Mouse (Mus musculus): ENCODE data around the gene Unkl.
A peak's percentile ranks its signal among the peaks of the same experiment; 100 is the strongest.
"Not testable (repeated sequence)": the region's sequence is repeated elsewhere in the genome, so short reads cannot be mapped to it uniquely, and the experiment has no call there.

The Unkl gene

GRCm38 (mm10) chr17:25219492-25220295 is 31.5 kb downstream of the Unkl start:
- DNase-seq (ENCODE audit: low spot score in 2 of 2): no peak

GRCm38 (mm10) chr17:25220746-25221145 is 32.5 kb downstream of the Unkl start:
- no peak for DNase-seq (ENCODE audit: low spot score in 2 of 2)

DNA sequence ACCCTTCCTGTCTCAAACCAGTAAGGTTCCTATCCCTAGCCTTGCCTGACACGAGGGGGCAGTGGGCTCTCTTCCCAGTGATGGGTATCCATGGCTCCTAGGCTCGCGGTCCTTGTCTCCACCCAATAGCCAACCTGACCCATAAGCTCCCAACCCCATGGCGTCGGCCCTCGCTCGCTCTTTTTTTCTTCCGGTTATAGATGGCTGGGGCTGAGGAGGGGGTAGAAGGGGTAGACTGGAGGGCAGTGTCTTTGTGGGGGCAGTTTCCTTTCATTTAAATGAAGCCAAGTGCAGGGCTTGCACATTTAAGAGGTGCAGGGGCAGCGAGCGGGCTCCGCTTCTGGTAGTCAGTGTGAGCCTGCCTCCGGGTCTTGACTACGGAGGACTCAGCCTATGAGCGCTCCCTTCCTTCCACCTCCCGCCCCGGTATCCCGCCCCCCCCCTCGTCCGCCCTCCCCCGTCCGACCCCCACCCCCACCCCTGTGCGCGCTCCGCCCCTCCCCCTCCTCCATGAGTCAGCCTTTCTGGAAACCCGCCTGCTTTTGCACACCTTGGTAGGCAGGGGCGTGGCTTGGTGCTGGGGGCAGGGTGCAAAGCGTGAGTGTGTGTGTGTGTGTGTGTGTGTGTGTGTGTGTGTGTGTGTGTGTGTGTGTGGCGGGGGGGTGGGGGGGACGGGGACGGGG is 33.8 kb downstream of the Unkl start:
- DNase-seq (ENCODE audit: low spot score in 2 of 2): peak; percentile 48 to 56

- DNase-seq (ENCODE audit: low spot score in 2 of 2): not testable (repeated sequence)
These were observed 34.3 kb downstream of the Unkl start for GRCm38 (mm10) chr17:25222504-25222940.

DNA sequence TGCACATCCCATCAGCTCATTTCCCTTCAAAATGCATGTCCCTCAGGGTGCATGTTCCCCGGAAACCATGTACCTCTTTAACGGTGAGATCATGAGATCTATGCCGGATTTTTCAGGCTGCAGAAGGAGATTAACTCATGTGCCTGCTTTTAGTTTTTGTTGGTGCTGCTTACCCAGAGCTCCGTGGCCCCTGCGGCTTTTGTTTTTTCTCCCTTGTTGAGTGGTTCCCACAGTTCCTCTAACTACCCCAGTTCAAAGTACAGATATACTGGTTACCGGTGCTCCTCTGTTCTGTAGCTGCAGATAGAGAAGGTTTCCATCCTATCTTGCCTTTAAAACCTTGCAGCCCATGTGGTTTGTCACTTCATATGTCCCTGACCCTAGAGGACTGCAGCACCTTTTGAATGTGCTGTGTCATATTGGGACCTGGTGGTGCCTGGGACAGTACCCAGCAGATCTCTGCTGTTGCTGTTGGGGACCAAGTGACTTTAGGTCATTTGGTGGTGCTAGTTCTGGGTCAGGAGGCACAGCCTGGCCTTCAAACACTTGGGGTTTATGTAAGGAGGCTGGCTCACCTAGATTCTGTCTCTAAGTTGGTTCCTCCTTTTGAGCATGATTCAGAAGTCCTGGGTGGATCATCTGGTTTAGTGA is 34.9 kb downstream of the Unkl start:
- DNase-seq (ENCODE audit: low spot score in 2 of 2): no peak

DNA sequence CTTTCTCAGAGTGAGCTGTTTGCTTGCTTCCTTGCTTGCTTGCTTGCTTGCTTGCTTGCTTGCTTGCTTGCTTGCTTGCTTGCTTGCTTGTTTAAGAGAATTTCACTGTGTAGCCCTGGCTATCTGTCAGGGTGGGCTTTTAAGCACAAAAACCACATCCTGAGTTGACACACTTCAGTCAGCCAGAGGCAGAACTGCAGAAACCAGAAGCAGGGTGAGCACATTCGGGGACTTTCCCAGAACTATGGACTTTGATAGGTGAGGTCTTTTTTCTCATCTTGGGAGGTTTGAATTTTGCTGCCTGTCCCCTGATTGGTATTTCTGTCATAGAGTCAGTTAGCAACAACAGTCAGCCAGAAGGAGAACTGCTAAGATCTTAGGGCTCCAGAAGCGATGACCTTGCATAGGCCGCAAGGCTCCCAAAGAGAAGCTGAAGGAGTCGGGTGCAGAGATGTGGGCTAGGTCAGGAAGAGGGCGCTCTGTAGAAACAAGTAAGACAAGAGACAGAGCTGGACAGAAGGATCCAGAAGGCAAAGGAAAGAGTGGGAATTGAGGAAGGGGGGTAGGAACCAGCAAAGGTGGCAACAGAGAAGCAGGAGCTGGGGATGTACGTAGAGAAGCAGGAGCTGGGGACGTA is 36.5 kb downstream of the Unkl start:
- DNase-seq (ENCODE audit: low spot score in 2 of 2): no peak

GRCm38 (mm10) chr17:25225659-25226058 is 37.5 kb downstream of the Unkl start:
- DNase-seq (ENCODE audit: low spot score in 2 of 2): no peak

- DNase-seq (ENCODE audit: low spot score in 2 of 2): no peak
These were observed 39.8 kb downstream of the Unkl start for GRCm38 (mm10) chr17:25227991-25228390.

- not testable (repeated sequence) for DNase-seq (ENCODE audit: low spot score in 2 of 2)
These were observed 41.9 kb downstream of the Unkl start for GRCm38 (mm10) chr17:25230014-25230655.

DNA sequence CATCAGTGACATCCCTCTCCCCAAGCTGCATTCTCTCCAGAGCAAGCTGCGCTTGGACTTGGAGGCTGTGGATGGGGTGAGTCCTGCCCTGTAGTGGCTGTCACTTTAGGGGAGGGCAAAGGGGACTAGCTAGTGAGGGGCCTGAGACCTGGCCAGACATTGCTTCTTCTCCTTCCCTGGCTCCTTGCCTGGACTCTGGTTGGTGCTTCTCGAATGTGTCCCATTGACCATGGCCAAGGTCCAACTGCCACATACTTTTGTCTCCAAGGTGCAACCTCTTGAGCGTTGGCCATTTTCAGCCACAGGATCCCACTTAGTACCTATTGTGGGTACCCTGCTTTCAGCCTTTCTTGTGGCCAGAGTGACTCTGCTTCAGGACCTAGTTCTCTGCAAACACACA is 42.5 kb downstream of the Unkl start:
- DNase-seq (ENCODE audit: low spot score in 2 of 2): no peak

- not testable (repeated sequence) for DNase-seq (ENCODE audit: low spot score in 2 of 2)
These were observed 43.4 kb downstream of the Unkl start for GRCm38 (mm10) chr17:25231621-25232020.

DNA sequence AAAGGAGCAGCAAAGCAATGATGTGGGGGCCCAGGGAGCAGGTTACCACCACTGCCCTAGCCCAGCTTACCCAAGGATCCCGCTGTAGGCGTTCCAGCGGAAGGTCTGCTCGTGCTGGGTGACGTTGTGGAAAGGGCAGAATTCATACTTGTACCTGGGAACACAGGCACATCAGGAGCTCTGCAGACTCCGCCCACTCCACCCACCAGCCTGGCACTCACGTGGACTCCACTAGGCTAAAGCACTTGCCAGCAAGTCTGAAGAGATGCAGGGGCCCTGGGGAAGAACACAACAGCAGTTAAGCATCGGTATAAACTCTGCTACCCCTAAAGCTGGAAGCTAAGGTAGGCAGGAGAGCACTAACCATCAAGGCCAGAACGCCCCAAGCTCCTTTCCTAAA is 47.4 kb downstream of the Unkl start:
- no peak for DNase-seq (ENCODE audit: low spot score in 2 of 2)

DNA sequence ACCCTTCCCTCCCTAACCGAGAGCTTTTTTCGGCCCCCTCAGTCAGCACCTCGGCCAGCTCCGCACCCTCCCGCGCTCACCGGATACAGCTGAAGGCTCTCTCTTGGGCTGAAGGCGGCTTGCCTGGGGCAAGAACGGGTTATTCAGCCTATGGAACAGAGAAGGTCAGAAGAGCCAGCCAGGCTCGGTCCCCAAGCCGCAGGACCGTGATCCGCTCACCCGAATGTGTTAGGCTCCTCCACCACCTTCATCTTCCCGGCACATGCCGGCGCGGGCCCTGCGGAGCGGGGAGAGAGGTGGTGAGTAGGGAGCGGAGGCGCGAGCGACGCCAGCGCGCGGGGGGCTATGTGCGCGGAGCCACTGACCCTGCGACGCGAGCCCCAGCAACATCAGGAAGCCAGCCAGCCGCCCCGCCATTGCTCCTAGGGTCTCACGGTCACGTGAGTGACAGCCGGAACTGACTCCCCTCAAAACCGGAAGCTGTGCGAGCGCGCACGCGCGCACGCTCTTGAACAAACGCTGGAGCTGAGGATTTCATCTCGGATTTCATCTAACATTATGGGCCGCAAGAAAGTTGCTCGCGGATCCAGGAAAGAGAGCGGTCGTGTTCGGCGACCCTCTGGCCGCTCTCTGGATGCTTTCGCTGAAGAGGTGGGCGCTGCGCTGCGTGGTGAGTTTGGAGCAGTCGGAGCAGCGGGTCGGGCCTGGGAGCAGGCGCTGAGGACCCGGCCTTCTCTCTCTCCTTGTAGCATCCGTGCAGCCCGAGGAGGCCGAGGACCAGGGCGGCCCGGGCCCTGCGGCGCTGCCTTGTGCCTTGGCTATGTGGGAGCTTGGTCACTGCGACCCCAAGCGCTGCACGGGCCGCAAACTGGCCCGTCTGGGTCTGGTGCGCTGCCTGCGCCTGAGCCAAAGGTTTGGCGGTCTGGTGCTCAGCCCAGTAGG is 51.8 kb downstream of the Unkl start, which contains the start of the genes Gnptg and Tsr3:
Gnptg (minus strand) TSS at position 430 of the 942 bp plus-strand sequence.
Tsr3 (plus strand) TSS at position 476 of the 942 bp plus-strand sequence.
- DNase-seq (ENCODE audit: low spot score in 2 of 2): peak; percentile 58 to 69

- DNase-seq (ENCODE audit: low spot score in 2 of 2): no peak
These were observed 55.1 kb downstream of the Unkl start for GRCm38 (mm10) chr17:25243131-25243780.

DNA sequence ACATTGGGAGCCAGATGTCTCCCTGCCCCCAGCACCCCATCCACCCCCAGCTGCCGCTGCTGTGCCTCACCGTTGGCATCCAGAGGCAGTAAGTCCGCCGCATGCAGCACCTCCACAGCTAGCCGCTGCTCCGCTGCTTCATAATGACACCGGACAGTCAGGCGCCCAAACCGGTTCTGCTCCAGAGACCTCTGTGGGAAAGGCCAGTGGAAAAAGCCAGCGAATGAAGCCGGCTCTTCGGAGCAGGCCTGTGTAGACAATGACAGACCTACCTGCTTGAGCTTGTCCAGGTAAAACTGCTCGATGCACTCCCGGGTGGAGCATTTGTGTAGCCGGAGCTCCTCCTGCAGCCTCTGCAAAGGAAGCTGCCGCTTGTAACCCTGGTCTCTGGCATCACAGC is 56.0 kb downstream of the Unkl start:
- no peak for DNase-seq (ENCODE audit: low spot score in 2 of 2)

GRCm38 (mm10) chr17:25248033-25248750 is 60.0 kb downstream of the Unkl start:
- DNase-seq (ENCODE audit: low spot score in 2 of 2): no peak

GRCm38 (mm10) chr17:25250181-25250835 is 62.1 kb downstream of the Unkl start:
- no peak for DNase-seq (ENCODE audit: low spot score in 2 of 2)

DNA sequence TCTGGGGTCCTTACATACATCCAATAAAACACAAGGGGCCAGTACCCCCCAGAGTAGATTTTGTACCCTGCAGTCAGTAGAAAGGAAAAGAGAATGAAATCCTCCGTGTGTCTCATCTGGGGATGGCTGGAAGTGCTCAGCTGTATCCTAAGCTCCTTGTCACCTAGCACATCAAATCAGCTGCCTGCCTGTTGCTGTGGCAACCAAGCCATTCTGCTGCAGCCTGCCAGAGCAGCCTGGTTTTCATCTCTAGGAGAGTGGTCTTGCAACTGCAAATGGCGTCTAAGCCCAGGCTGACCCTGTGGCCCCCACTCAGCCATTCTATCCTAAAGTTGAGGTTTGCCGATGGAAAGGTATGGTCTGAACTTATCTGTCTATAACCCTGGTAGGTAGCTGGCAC is 64.4 kb downstream of the Unkl start:
- DNase-seq (ENCODE audit: low spot score in 2 of 2): no peak

DNA sequence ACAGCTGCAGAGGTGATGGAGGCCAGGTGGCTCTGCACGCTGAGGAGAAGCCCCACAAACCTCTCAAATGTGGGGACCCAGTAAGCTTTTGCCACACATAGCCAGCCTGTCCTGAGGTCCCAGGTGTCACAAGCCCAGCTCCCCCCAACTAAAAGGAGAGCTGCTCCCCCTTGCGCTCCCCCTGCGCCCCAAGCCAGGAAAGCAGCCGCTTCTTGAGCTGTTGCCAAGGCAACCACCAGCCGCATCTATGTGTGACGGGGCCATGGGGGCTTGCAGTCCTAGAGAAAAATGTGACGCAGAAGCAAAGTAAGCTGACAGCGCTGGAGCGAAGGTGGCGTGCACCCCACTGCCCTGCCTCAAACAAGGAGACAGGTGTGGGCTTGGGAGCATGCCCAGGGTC is 65.6 kb downstream of the Unkl start:
- DNase-seq (ENCODE audit: low spot score in 2 of 2): no peak
